Mouse (Mus musculus) adrenal gland, postnatal 25 days (tissue): ENCODE measurements at regions not wholly inside any gene's neighbourhood (a gene's known extent, or its start where the extent isn't known, plus 50 kb on each side); places are given as distances from the start of the nearest gene placed in this dataset.

Experiments
- DNase-seq: peaks from one replicate; pipeline ENCODE4 v3.0.0; 2021; ENCODE audit warnings: mixed read lengths

DNA sequence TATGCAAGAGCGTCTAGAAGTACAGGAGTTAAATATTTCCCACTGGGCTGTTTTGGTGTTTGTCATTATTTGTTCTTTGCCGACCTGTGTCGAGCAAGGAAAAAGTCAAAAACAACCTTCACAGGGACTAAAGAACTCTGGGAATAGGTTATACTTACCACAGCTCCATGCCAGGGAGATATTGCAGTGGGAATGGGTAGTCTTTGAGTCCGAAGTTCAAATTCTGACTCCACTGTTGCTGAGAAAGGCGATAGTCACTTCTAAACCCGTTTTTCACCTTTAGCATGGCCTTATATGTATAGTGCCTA is 116.8 kb upstream of the Maf start:
- no peak for DNase-seq

DNA sequence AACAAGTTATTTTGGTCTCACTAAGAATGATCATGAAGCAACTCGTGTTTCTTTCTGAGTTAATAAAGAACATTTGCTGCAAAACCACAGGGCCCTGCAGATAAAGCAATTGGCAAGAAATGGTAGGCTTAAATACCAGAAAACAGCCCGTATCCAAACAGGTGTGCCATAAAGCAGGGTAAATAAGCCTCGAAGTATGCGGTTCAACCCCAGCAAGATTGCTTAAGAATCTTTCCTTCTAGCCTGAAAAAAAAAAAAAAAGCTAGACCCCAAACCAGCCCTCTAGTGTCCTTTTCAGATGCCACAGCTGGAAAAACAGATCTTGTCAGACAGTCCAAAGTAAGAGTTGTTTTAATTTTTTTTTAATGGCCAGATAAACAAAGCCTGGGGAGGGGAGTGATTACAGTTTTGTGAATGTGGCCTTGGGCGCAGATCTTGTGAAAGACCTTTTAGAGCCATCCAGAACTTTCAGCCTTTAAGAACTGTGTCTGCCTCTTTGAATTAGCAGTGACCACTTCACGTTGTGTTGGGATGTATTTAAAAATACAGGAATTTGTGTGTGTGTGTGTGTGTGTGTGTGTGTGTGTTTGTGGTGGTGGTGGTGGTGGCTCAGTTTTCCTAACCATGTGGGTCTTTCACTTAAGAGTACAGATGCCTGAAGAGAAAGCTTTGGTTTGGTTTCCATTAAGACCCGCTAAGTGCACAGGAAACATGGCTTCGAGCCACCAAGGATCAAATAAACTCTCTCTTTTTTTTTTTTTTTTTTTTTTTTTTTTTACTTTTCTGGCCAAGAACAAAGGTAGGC is 116.3 kb upstream of the Maf start:
- no peak for DNase-seq

DNA sequence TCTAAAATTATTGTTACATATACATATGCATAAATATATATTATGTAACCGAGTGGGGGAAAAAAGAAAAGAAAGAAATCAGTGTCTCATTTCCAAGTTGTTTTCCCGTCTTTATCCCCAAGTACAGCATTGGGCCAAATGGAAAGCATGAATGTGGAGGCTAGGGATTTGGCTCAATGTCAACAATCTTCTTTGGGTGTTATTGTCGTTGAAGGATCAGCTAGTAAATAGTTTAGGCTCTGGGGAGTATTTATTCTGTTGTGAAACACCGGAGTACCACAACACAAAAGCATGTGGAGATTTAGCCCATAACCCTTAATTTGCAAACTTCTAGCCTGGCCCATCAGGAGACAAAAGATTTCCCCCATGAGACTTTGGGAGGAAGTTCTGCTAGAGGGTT is 105.8 kb upstream of the Maf start:
- DNase-seq: no peak

DNA sequence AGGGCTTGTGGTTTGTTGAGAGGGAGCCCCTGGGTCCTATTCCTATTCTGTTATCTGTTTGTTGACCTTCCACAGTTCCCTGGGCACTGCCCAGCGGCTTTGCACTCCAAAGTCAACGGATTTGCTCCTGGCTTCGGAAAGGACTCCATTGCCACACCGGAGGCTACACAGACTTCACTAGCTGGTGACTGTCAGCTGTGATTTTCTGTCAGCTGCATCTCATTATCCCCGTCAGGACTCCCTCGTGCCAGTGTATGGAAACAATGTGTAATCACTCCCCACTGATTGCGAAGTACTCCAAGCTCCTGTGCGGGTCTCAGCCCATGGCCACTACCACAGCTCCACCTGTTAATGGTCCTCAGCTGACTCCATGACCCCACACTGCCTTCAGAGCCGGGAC is 99.0 kb upstream of the Maf start:
- no peak for DNase-seq

DNA sequence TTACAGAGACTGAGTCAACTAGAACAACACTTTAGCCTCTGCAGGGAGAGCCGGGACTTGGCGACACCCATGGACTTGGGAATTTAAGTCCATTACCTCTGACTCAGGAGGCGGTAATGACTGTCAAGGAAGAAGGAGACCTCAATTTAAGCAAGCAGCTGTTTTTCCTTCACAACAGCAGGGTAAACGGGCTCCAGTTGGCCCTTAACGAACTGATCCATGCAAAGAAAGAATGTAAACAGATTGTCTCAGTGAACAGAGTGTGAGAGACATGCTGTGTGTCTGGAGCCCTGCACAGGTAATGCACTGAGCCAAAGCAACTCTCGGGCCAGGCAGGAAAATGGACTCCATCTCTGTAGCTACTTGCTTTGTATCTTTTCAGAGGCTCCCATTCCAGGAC is 98.5 kb upstream of the Maf start:
- DNase-seq: no peak

DNA sequence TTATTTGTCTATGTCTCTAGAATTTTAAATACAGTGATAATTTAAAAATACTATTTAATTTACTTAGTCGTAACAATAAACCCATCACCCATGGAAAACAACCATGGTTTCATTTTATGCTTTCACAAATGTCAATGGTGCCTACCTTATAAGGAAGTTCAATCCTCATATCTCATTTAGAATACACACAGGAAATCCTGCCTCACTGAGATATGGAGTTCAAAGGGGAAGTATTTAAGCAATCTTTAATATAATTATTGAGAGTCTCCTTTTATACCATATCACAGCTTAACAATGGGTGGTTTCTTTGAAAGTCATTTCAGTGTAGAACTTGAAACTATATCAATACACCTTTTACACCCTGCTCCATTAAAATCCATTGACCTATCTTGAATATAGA is 86.0 kb upstream of the Maf start:
- DNase-seq: no peak

DNA sequence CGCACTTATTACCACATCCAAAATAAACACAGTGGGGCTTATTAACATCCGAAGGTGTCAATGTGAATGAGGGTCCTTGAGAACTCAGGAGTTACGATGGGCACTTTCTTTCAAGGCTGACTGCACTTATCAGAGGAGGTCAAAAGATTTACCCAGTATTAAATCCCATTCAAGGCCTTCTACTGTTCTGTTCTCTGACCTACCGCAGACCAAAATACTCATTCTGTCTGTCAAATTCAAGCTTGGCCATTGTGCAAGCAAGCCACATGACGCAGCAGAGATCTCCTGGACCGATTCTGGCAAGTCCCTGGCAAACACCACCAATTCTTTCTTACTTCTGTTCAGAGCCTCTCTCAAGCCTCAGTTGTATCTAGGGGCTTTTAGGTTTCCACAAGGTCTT is 80.8 kb upstream of the Maf start:
- peak; percentile 33 for DNase-seq

DNA sequence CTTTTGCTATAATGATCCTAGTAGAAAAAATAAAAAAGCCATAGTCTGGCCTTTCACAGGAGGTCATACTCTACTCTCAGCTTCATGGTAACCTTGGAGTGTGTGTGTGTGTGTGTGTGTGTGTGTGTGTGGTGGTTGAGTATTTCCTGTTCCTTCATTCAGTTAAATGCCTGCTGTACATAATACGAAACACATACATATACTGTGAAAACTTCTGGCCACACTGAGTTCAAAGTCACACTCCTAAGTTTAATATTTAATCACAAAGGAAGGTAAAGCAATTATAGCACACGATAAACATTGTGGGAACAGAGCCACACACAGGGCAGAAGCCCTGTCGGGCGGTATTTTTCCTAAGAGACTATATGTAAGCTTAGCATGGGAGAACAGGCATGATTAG is 78.6 kb upstream of the Maf start:
- DNase-seq: no peak

DNA sequence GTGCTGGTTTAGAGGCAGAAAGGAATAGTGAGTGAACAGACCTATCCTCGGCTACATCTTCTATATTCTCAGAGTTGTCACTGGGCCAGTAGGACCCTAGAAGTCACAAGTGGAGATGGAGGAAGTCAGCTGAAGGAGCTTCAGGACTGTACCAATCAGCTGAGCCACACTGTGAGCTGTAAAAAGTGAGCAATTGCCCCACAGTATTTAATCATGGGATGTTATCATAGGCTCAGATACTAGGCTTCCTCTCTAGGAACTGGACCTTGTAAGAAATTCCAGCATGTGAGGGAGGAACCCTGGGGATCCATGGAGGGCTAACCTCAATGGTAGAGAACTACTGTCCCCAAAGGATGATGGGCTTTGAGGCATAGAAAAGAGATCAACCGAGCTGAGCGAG is 78.2 kb upstream of the Maf start:
- DNase-seq: no peak

DNA sequence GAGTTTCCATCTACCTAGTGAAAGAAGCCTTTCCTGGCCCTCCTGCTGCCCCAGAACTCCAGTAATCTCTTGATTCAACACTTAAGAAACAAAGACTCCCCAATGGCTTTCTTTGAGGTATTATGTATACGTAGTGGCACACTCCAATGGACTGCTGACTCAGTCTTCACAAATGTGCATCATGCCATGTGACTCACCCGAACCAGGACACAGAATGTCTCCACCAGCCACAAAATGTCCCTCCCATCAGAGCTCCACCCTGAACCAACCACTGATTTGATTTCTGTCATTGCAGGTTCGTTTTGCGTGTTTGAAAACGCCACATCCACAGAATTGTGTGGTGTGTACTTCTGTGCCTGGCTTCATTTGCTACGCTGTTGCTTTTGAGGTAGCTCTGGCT is 75.8 kb upstream of the Maf start:
- no peak for DNase-seq

DNA sequence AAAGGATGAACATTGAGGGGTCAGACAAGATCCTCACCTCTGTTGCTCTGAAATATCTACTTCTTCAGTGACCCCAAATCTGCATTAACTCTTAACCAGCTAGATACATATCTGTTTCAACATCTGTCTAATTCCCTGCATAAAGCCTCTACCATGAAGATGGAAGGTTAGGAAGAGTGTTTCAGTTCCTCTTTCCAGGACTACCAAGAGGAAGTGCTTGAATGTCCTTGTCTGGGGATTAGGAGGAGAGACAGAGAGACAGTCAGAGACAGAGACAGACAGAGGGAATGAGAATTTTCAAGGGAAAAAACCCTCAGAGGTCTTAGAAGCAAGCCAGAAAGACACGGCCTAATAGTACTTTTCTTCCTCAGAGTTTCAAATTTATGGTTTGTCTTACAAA is 70.8 kb upstream of the Maf start:
- DNase-seq: no peak

DNA sequence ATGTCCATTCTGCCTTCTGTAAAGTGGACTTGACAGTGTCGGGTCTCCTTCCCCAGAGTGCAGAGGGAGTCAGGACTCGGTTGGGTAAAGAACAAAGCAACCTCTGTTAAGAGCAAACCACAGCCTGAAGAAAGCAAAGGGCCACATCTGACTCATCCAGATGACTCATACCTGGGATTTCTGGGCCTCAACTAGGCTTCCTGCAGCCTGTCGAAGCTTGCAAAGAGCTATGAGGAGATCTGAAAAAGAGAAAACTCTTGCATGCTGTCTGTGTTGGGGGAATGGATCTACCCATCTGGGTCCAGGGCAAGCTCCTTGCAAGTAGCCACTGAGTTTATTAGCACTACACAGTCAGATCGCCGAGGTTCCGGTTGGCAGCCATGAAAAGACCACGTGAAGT is 63.5 kb upstream of the Maf start:
- DNase-seq: no peak

DNA sequence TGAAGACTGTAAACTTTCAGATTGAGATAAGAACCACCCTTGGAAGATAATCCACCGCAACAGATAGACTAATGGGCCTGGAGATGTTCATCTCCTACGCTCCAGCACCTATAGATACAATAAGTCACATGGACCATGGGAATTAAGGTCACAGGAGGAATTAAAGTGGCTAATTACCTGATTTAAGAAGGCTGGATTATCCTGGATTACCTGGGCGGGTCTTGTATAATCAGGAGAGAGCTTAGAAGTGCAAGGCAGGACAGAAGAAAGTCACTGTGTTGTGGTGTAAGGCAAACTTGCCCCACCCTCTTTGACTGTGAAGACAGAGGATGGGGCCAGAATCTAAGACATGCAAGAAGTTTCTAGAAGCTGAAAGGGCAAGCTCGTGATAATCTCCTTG is 61.0 kb upstream of the Maf start:
- no peak for DNase-seq

DNA sequence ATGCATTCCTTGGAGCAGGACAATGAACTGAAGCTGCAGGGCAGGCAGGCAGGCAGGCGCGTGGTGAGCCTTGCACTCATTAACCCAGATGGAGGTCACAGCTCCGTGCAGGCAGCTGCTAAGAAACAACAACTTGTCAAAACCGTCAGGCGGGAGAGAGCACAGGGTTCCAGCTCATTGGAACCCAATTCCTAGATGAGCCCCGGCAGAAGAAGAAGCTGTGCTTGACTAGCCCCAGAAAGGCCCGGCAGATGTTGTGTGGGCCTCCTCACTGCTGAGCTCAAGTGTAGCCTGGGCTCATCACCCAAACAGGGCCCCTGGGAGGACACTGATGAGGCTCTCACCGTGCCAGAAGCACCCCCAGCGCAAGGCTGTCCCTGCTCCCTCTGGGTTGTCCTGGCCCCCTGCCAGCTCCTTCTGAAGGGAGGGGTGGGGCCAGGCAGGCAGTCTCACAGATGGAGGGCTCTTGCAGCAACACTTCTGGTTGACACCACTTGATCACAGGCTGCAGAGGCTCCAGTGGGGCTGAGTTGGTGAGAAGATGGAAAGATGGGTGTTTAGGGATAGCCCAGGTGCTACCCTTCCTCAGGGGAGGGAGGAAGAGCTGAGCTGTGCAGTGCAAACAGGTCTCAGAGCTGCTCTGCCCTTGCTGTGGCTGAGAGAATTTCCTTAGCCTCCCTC is 58.8 kb upstream of the Maf start:
- DNase-seq: peak; percentile 45

DNA sequence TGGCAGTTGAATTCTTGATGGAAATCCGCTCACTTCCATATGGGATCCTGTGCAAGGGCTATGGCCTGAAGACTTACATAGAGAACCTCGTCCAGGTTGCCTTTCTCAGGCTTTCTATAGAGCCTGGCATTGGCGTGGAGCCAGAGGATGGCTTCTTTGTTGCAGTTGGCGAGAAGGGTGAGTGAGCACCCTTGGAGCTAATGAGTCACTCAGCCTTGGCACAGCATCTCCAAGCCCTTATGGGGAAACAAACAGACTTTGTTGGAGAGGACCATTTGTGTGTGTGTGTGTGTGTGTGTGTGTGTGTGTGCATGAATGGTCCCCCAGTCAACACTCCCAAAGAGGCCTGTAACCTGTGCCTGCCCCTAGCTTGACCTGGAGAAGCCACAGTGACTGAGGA is 57.0 kb upstream of the Maf start:
- peak; percentile 76 for DNase-seq

DNA sequence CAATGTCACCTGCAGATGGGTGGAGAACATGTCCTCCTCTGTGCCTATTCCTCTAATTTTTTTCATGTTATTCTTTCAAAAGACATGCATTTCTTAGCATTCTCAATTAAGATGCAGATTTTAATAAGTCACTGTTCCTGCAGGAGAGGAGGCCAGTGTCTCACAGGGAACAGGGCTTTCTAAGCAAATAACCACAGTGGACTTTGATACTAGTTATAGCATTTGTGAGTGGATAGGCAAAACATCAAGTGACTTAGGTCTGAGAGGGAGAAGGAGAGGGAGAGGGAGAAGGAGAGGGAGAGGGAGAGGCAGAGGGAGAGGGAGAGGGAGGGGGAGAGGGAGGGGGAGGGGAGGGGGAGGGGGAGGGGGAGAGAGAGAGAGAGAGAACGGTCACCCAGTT is 50.4 kb upstream of the Maf start:
- DNase-seq: no peak
